Mouse (Mus musculus): ENCODE results near the gene Zfand2b.

GRCm38 (mm10) chr1:75219531-75219930 is 51.1 kb downstream of the Zfand2b start, which contains the start of gene Tuba4a:
- TF ChIP-seq GATA1 (IDR thresholded peaks at IDR 0.05; ENCODE audit: borderline replicate concordance, low read length): no peak
- TF ChIP-seq FLI1 (IDR thresholded peaks at IDR 0.05; ENCODE audit: low read length): no peak

All from megakaryocyte, embryonic 14.5 days (primary cell).